Mouse (Mus musculus): ENCODE data around the gene Clic1. TPM values are rescaled to one million over a fixed set of nuclear protein-coding genes. Genes with fewer than 3 reads are reported as not detected.

The Clic1 gene
- 90.9 and 96.9 TPM in 2 replicates for polyA plus RNA-seq (2014; fragmentation: Nextera tagmentation; extraction: Ambion mirVana)

DNA sequence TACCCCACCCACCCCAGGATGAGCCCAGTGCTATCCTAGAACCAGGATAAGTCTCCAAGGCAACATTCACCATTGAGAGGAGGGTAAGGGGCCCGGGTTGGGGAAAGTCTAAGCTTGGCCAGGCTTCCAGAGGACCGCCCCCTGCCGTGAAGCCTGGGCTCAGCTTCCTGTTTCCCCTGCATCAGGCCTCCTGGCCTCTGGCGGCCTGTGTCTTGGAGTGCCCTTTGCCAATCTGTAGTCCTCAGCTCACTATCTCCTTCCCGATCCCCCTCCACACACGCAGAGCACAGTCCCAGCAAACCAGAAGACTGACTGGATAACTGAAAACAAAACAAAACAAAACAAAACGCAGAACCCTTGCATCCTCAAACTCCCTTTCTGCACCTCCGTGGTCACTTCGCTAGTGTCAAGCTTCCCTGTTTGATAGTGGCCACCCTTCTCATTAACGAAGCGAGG, at the start of gene Clic1:
Gene Clic1, plus strand, starts transcription at position 406 of the 456 bp plus-strand sequence.
- Histone ChIP-seq H3K4me2 (ENCODE audit: low read depth, low read length) (peak within 1 kb of the TSS; percentile 83), H3K9me3 (ENCODE audit: control insufficient read depth, low read length) (no peaks in the 10 kb centered on the region), H3K4me3 (ENCODE audit: low read depth, low read length) (peak within 1 kb of the TSS; percentile 61), H3K9ac (ENCODE audit: low read depth, low read length) (peak within 1 kb of the TSS; percentile 84), H3K4me1 (ENCODE audit: control insufficient read depth, insufficient read depth, low read length) (peaks cover 50% of the 10 kb centered on the region), H3K27ac (replicated peaks; ENCODE audit: low read depth, low read length) (peak within 1 kb of the TSS; percentile 96), H3K36me3 (ENCODE audit: control insufficient read depth, insufficient read depth, low read length) (peaks cover 25% of the 10 kb centered on the region), H3K27me3 (replicated peaks; ENCODE audit: control insufficient read depth, insufficient read depth, low read length) (no peaks in the 10 kb centered on the region)
- WGBS: 2% methylated on average over 11 of the region's 11 CpGs
- ATAC-seq (ENCODE audit: low read depth) (peak; percentile 35), DNase-seq (ENCODE audit: low spot score) (peak; percentile 94)

- Histone ChIP-seq H3K27ac (replicated peaks; ENCODE audit: low read depth, low read length) (peak within 1 kb of the TSS; percentile 98), H3K4me1 (ENCODE audit: control insufficient read depth, insufficient read depth, low read length) (peaks cover 12% of the 10 kb centered on the region), H3K4me3 (ENCODE audit: low read depth, low read length) (peak within 1 kb of the TSS; percentile 88), H3K4me2 (ENCODE audit: low read depth, low read length) (peak within 1 kb of the TSS; percentile 99), H3K27me3 (replicated peaks; ENCODE audit: control insufficient read depth, insufficient read depth, low read length) (no peaks in the 10 kb centered on the region), H3K36me3 (ENCODE audit: control insufficient read depth, insufficient read depth, low read length) (peaks cover 42% of the 10 kb centered on the region), H3K9ac (ENCODE audit: low read depth, low read length) (peak within 1 kb of the TSS; percentile 95), H3K9me3 (ENCODE audit: control insufficient read depth, low read length) (no peaks in the 10 kb centered on the region)
- peak; percentile 93 for ATAC-seq (ENCODE audit: low read depth)
- under 1% methylated on average over 53 of the region's 83 CpGs for WGBS
- DNase-seq (ENCODE audit: low spot score): peak; percentile 93
Observed at GRCm38 (mm10) chr17:35000717-35001451, 48.9 kb upstream of the Clic1 start, which contains the start of gene Vars. Gene Vars (plus strand): TSS chr17:35000987.

- peak overlapping the region; percentile 98 for H3K27ac ChIP-seq (replicated peaks; ENCODE audit: low read depth, low read length)
- peak; percentile 72 for DNase-seq (ENCODE audit: low spot score)
- H3K9ac ChIP-seq (ENCODE audit: low read depth, low read length): peak overlapping the region; percentile 95
- H3K4me2 ChIP-seq (ENCODE audit: low read depth, low read length): peak overlapping the region; percentile 99
- H3K4me3 ChIP-seq (ENCODE audit: low read depth, low read length): peak overlapping the region; percentile 88
- H3K9me3 ChIP-seq (ENCODE audit: control insufficient read depth, low read length): no peaks in the 10 kb centered on the region
- H3K4me1 ChIP-seq (ENCODE audit: control insufficient read depth, insufficient read depth, low read length): peaks cover 12% of the 10 kb centered on the region
- under 1% methylated on average over 34 of the region's 35 CpGs for WGBS
- ATAC-seq (ENCODE audit: low read depth): no peak
- no peaks in the 10 kb centered on the region for H3K27me3 ChIP-seq (replicated peaks; ENCODE audit: control insufficient read depth, insufficient read depth, low read length)
- H3K36me3 ChIP-seq (ENCODE audit: control insufficient read depth, insufficient read depth, low read length): peaks cover 48% of the 10 kb centered on the region
Observed at GRCm38 (mm10) chr17:35001452-35002152, 48.2 kb upstream of the Clic1 start.

GRCm38 (mm10) chr17:35002153-35002865, 47.5 kb upstream of the Clic1 start:
- Histone ChIP-seq H3K27ac (replicated peaks; ENCODE audit: low read depth, low read length) (peak overlapping the region; percentile 98), H3K9ac (ENCODE audit: low read depth, low read length) (peak overlapping the region; percentile 95), H3K4me3 (ENCODE audit: low read depth, low read length) (peak overlapping the region; percentile 88), H3K36me3 (ENCODE audit: control insufficient read depth, insufficient read depth, low read length) (peaks cover 53% of the 10 kb centered on the region), H3K27me3 (replicated peaks; ENCODE audit: control insufficient read depth, insufficient read depth, low read length) (no peaks in the 10 kb centered on the region), H3K4me2 (ENCODE audit: low read depth, low read length) (peak overlapping the region; percentile 99), H3K9me3 (ENCODE audit: control insufficient read depth, low read length) (no peaks in the 10 kb centered on the region), H3K4me1 (ENCODE audit: control insufficient read depth, insufficient read depth, low read length) (peaks cover 12% of the 10 kb centered on the region)
- DNase-seq (ENCODE audit: low spot score) (no peak), ATAC-seq (ENCODE audit: low read depth) (no peak)
- WGBS: 5% methylated on average over 12 of the region's 12 CpGs

DNA sequence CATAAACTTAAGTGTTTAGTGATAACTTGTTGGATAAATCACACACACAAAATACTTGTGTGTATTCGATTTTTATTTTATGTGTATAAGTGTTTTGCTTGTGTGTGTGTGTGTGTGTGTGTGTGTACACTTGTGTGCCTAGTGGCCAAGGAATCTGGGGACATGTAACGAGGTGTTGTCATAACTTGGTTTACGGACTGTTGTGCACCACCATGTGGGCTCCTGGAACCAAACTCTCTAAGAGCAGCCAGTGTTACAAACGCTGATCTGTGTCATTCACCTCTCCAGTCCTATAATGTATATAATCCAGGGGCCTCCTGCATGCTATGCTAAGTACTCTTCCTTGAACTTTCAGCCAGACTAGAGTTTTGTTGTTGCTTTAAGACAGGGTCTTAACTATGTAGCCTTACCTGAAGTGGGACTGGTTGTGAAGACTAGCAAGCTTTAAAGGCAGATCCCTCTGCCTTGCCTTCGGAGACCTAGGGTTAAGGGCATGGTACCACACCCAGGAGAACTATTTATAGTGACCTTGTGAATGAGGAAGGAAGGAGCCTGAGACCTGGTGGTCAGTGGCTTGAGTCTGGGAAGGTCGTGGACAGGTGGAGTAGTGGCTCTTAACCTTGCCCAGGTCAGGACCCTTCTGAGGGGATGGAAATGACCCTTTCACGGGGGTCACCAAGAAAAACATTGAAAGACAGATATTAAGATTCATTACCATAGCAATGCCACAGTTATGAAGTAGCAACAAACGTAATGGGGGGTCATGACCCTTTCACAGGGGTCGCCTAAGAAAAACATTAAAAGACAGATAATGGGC, 46.5 kb upstream of the Clic1 start:
- H3K4me1 ChIP-seq (ENCODE audit: control insufficient read depth, insufficient read depth, low read length): peaks cover 12% of the 10 kb centered on the region
- H3K27ac ChIP-seq (replicated peaks; ENCODE audit: low read depth, low read length): peak overlapping the region; percentile 98; the same call in 1 of the 2 replicates
- H3K9ac ChIP-seq (ENCODE audit: low read depth, low read length): peak overlapping the region; percentile 95
- peak overlapping the region; percentile 99 for H3K4me2 ChIP-seq (ENCODE audit: low read depth, low read length)
- no peaks in the 10 kb centered on the region for H3K27me3 ChIP-seq (replicated peaks; ENCODE audit: control insufficient read depth, insufficient read depth, low read length)
- no peaks in the 10 kb centered on the region for H3K9me3 ChIP-seq (ENCODE audit: control insufficient read depth, low read length)
- H3K4me3 ChIP-seq (ENCODE audit: low read depth, low read length): peak overlapping the region; percentile 88
- 58% methylated on average over 9 of the region's 9 CpGs for WGBS
- DNase-seq (ENCODE audit: low spot score) (no peak), ATAC-seq (ENCODE audit: low read depth) (no peak)
- H3K36me3 ChIP-seq (ENCODE audit: control insufficient read depth, insufficient read depth, low read length): peaks cover 53% of the 10 kb centered on the region

GRCm38 (mm10) chr17:35004075-35004717, 45.6 kb upstream of the Clic1 start:
- no peaks in the 10 kb centered on the region for H3K27me3 ChIP-seq (replicated peaks; ENCODE audit: control insufficient read depth, insufficient read depth, low read length)
- H3K4me1 ChIP-seq (ENCODE audit: control insufficient read depth, insufficient read depth, low read length): peaks cover 12% of the 10 kb centered on the region
- H3K9ac ChIP-seq (ENCODE audit: low read depth, low read length): no peak overlapping the region
- no peak for ATAC-seq (ENCODE audit: low read depth)
- no peak overlapping the region for H3K4me3 ChIP-seq (ENCODE audit: low read depth, low read length)
- peaks cover 53% of the 10 kb centered on the region for H3K36me3 ChIP-seq (ENCODE audit: control insufficient read depth, insufficient read depth, low read length)
- no peak for DNase-seq (ENCODE audit: low spot score)
- H3K27ac ChIP-seq (replicated peaks; ENCODE audit: low read depth, low read length): no peak overlapping the region
- no peak overlapping the region for H3K4me2 ChIP-seq (ENCODE audit: low read depth, low read length)
- no peaks in the 10 kb centered on the region for H3K9me3 ChIP-seq (ENCODE audit: control insufficient read depth, low read length)
- 91% methylated on average over 16 of the region's 17 CpGs for WGBS

DNA sequence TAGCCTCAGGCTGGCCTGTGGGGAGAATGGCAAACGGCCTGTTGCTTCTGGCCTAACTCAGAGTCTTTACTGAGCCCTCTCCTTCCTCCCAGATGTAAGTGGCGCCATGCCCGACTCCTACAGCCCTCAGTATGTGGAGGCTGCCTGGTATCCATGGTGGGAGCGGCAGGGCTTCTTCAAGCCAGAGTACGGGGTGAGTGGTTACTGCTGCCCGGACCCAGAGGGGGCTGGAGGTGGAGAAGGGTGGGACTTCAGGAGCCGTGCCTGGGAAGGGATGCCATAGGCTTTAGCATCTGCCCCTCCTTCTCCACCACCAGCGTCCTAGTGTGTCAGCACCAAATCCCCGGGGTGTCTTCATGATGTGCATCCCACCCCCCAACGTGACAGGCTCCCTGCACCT, 44.6 kb upstream of the Clic1 start:
- H3K9ac ChIP-seq (ENCODE audit: low read depth, low read length): no peak overlapping the region
- peaks cover 59% of the 10 kb centered on the region for H3K36me3 ChIP-seq (ENCODE audit: control insufficient read depth, insufficient read depth, low read length)
- H3K4me3 ChIP-seq (ENCODE audit: low read depth, low read length): no peak overlapping the region
- ATAC-seq (ENCODE audit: low read depth): no peak
- H3K27me3 ChIP-seq (replicated peaks; ENCODE audit: control insufficient read depth, insufficient read depth, low read length): no peaks in the 10 kb centered on the region
- no peak overlapping the region for H3K27ac ChIP-seq (replicated peaks; ENCODE audit: low read depth, low read length)
- H3K4me2 ChIP-seq (ENCODE audit: low read depth, low read length): no peak overlapping the region
- peaks cover 7% of the 10 kb centered on the region for H3K4me1 ChIP-seq (ENCODE audit: control insufficient read depth, insufficient read depth, low read length)
- DNase-seq (ENCODE audit: low spot score): no peak
- H3K9me3 ChIP-seq (ENCODE audit: control insufficient read depth, low read length): no peaks in the 10 kb centered on the region
- 90% methylated on average over 9 of the region's 10 CpGs for WGBS
